Mouse (Mus musculus) spleen, adult 2 months (tissue): Measurements from ENCODE around the gene Fcgr2b. TPM values are rescaled to one million over a fixed set of nuclear protein-coding genes. Genes with fewer than 3 reads are reported as not detected.

Source experiments
- DNase-seq, 2 experiments: peaks; one replicate each; pipeline versions ENCODE4 v3.0.0 to v3.0.0-alpha.2; 2012 to 2021; ENCODE audit warnings: low spot score in 2 of 2, low read depth in 1 of 2
- H3K27ac ChIP-seq: fragments of 200-500 bp; 2 replicates; pipeline ENCODE4 v1.5.1; 2012; ENCODE audit warnings: low read length, inconsistent platforms; ENCODE audit not compliant: insufficient read depth
- H3K27me3 ChIP-seq: fragments of 200-500 bp; 2 replicates; pipeline ENCODE4 v1.6.1; 2012; ENCODE audit warnings: mild to moderate bottlenecking, moderate library complexity, low read length, inconsistent platforms; ENCODE audit not compliant: control insufficient read depth, insufficient read depth
- H3K36me3 ChIP-seq: fragments of 200-500 bp; 2 replicates; pipeline ENCODE4 v1.6.1; 2012; ENCODE audit warnings: mild to moderate bottlenecking, low read length, inconsistent platforms; ENCODE audit not compliant: control insufficient read depth, insufficient read depth
- H3K4me1 ChIP-seq: fragments of 200-500 bp; 2 replicates; pipeline ENCODE4 v1.6.1; 2011; ENCODE audit warnings: inconsistent platforms; ENCODE audit not compliant: control insufficient read depth, insufficient read depth, insufficient read length
- H3K4me3 ChIP-seq: fragments of 200-500 bp; 2 replicates; pipeline ENCODE4 v1.5.1; 2011; ENCODE audit warnings: mild to moderate bottlenecking, inconsistent platforms; ENCODE audit not compliant: insufficient read depth, insufficient read length; ENCODE audit errors: extremely low read depth
- CTCF ChIP-seq: fragments of 200-500 bp; IDR thresholded peaks from 2 replicates; pipeline ENCODE4 v1.5.1; 2011; ENCODE audit warnings: mild to moderate bottlenecking, inconsistent platforms; ENCODE audit not compliant: insufficient read depth, insufficient read length, insufficient replicate concordance; ENCODE audit errors: extremely low read depth
- POLR2A ChIP-seq: fragments of 200-500 bp; IDR thresholded peaks from 2 replicates; pipeline ENCODE4 v1.6.1; 2011; ENCODE audit warnings: low read depth, low read length, inconsistent platforms
- WGBS: fragments of 180-500 bp; shearing (Covaris S2); methylation state at CpG from one replicate; pipeline ENCODE4 v1.1.7; 2018; 5-methylcytosine and 5-hydroxymethylcytosine counted together
- polyA plus RNA-seq: library from polyadenylated mRNA; depleted of rRNA; stranded (reverse); fragments of >200 nt; gene quantifications from 2 replicates; pipeline ENCODE4 v1.2.3, GENCODE M21; 2012; rRNA removed

Fcgr2b gene
- 47.5 and 71.3 TPM in 2 replicates for polyA plus RNA-seq

DNA sequence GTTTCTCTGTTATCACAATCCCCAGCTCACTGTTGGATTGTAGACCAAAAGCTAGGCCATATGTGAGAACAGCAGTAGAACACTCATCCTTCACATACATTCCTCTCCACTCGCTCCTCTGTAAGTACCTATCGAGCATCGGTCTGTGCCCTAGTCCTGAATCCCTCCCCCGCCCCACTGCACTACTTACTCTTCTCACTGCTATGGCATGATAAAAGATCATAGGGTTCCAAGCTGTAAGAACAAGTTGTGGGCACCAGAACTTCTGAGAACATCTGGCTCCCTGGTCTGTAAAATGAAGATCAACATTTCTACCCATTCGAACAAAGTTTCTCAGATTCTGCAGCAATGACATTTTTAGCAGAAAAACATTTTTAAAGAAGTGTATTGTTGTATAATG lies at the start of gene Fcgr2b:
TSS of gene Fcgr2b (minus strand) at position 101 of the 400 bp plus-strand sequence.
- peak within 1 kb of the TSS; percentile 83 for H3K4me3 ChIP-seq
- H3K27me3 ChIP-seq, result no peaks in the 10 kb centered on the region
- H3K27ac ChIP-seq, result peak within 1 kb of the TSS; percentile 87
- H3K36me3 ChIP-seq, result no peaks in the 10 kb centered on the region
- no peak for TF ChIP-seq POLR2A
- no peak for TF ChIP-seq CTCF
- no peak for DNase-seq
- H3K4me1 ChIP-seq, result peaks cover 14% of the 10 kb centered on the region
- WGBS, result 74% methylated on average over 5 of the region's 5 CpGs

DNA sequence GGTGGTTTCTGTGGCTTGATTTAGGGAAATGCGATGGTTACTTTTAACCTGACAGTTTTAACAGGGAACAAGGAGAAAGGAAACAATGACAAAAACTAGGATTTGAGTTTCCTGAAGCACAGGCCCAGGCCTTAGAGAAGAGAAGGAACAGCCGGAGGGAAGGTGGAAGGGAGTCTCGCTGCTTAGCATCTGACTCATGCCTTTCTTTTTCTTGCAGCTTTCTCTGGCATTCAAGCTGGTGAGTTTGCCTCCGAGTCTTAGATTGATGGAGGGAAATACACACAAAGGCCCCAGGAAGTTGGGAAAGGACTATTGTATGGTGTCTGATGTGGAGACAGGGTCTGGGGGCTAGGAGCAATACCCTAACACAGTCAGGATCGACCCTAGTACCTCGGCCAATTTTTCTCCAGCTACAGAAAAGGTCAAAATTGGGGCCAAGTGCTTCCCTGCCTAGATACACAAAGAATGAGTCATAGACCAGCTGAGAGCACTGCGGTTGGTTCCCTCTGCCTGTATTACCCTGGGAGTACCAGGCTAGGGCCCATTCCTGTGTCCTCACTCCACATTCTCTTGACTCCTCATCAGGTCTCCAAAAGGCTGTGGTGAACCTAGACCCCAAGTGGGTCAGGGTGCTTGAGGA lies 43.1 kb upstream of the Fcgr2b start:
- TF ChIP-seq POLR2A (no peak), CTCF (no peak)
- Histone ChIP-seq H3K4me1 (peaks cover 2% of the 10 kb centered on the region; the same call in 1 of the 2 replicates), H3K4me3 (no peak overlapping the region), H3K27me3 (peaks cover 2% of the 10 kb centered on the region; the same call in 1 of the 2 replicates), H3K36me3 (no peaks in the 10 kb centered on the region), H3K27ac (no peak overlapping the region)
- WGBS, result 79% methylated on average over 7 of the region's 7 CpGs
- DNase-seq, result no peak

DNA sequence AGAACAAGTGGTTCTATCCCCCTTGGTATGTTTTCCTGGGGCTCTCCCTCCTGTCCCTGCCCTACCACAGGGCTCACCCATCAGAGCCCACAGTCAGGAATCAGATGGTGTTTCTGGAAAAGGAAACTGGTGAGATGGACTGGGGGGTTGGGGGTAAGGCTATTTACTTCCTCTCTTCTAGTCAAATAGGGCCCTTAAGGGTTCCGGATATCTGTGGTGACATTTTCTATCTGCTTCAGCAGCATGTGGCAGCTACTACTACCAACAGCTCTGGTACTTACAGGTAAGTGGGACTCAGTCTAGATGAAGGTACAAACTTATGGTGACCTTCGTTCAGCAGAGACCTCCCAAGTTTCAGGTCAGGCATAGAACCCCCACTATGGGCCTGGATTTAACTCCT lies 42.4 kb upstream of the Fcgr2b start, which contains the start of gene Fcgr4:
TSS of gene Fcgr4 (plus strand) at position 184 of the 400 bp plus-strand sequence.
- Histone ChIP-seq H3K4me1 (peaks cover 2% of the 10 kb centered on the region; the same call in 1 of the 2 replicates), H3K27me3 (peaks cover 2% of the 10 kb centered on the region; the same call in 1 of the 2 replicates), H3K36me3 (no peaks in the 10 kb centered on the region), H3K4me3 (no peak within 1 kb of the TSS), H3K27ac (peak within 1 kb of the TSS; percentile 12; the same call in 1 of the 2 replicates)
- 45% methylated on average over 2 of the region's 2 CpGs for WGBS
- DNase-seq, result no peak
- TF ChIP-seq CTCF (no peak), POLR2A (no peak)

DNA sequence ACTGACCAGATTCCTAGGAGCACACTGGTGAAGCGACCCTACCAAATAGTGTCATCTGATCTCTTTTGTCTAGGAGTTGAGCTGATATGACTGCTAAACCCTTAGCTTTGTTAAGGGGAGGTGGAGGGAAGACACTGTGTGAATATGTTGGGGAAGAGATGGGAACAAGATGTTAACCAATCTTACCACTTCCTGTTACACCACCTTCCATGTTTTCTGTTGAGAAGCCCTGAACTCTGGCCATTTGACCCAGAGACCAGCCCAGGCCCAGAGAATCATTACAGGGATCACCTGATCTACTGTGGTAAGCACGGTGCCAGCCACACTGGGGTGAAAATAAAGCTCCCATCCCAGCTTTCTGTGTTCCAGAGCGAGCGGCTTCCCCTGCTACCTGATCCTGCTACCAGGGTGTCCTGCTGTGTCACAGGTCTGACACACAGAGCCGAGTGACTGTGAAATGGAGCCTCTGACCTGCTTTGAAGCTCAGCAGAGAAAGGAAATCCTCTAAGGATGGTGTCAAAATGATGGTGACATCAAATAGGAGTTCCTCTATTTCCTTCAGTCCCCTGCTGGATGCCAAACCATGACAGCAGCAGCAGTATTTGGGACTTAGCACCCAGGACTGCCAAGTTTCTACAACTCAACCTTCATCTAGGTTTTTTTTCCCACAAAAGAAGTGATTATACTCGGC lies 41.3 kb upstream of the Fcgr2b start:
- no peak for DNase-seq
- no peak for TF ChIP-seq POLR2A
- no peak for TF ChIP-seq CTCF
- Histone ChIP-seq H3K27ac (peak overlapping the region; percentile 12; the same call in 1 of the 2 replicates), H3K4me3 (no peak overlapping the region), H3K36me3 (no peaks in the 10 kb centered on the region), H3K4me1 (peaks cover 2% of the 10 kb centered on the region; the same call in 1 of the 2 replicates), H3K27me3 (peaks cover 2% of the 10 kb centered on the region; the same call in 1 of the 2 replicates)
- WGBS, result 59% methylated on average over 6 of the region's 6 CpGs

DNA sequence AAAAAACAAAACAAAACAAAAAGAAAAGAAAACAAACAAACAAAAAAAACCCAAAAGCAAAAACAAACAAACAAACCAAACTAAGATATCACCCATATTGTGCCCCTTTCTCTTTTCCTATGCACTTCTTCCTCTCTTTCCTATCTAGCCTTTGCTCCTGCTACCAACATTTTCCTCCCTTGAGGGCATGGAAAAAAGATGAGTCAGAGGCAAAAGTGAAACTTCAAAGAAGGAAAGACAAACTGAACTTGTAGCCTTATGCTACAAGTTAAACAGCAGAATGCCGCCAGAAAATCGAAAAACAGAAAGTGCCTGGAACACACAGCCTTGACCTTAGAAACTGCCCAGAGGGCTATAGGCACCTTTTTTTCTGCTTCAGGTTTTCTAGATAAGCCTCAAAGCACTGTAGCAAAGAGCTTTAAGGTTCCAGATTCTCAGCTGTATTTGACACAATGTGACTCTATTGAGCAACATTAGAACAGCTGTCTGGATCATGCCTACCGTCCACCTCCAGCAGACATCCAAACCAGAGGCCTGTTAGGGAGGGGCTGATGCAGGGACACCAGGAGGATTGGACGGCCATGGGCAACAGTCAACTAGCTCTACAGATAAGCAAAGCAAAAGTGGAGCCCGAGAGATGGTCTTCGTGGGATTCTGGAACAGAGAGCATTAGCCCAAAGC lies 40.5 kb upstream of the Fcgr2b start:
- no peak for TF ChIP-seq CTCF
- no peak for TF ChIP-seq POLR2A
- Histone ChIP-seq H3K27ac (0 out of 2 replicates have a peak overlapping the region, but pooled peaks have one; percentile 0), H3K27me3 (peaks cover 2% of the 10 kb centered on the region; the same call in 1 of the 2 replicates), H3K4me3 (no peak overlapping the region), H3K36me3 (no peaks in the 10 kb centered on the region), H3K4me1 (peaks cover 2% of the 10 kb centered on the region; the same call in 1 of the 2 replicates)
- WGBS, result 77% methylated on average over 6 of the region's 6 CpGs
- DNase-seq, result no peak

DNA sequence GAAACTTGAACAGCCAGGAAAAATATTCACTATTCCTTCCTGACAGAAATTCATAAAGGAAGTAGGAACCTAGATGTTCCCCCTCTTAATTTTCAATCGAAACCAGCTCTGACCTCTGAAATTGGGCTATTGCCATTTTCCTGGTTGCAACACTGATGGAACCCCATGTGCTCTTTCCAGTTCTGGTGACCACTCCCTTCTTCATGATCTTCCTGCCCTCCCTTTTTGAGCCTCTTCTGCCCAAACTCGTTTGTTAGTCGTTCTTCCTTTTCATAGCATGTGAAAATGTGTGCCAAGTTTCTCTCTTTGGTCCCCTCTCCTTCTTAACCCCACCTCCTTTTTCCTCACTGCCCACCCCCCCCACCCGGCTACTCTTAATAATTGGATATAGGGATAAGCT lies 35.4 kb upstream of the Fcgr2b start:
- WGBS, result 78% methylated on average over 4 of the region's 4 CpGs
- H3K27me3 ChIP-seq, result no peaks in the 10 kb centered on the region
- TF ChIP-seq CTCF, result no peak

More for the DNA sequence above, 35.4 kb upstream of the Fcgr2b start:
- Histone ChIP-seq H3K27ac (no peak overlapping the region), H3K36me3 (no peaks in the 10 kb centered on the region), H3K4me1 (peaks cover 1% of the 10 kb centered on the region; the same call in 1 of the 2 replicates), H3K4me3 (no peak overlapping the region)
- DNase-seq, result no peak
